Mouse (Mus musculus): Measurements from ENCODE around the gene Gm17660. TPM values are rescaled to one million over a fixed set of nuclear protein-coding genes. Genes with fewer than 3 reads are reported as not detected.

Gene Gm17660
- polyA plus RNA-seq, 1 experiment from 2014 or later: not detected

Small RNA genes lying within 50 kb of the gene (microRNA-seq; reads per million reads assigned to microRNA genes)
- 3.4 reads per million, percentile 9 among the genes with 10 or more reads in this experiment for gene Mir5619

Other genes with a start within 250 kb of the Gm17660 start
- gene Klhl8, start 166.3 kb downstream of the Gm17660 start, polyA plus RNA-seq (2015; fragmentation: Nextera tagmentation; extraction: Ambion mirVana): 6.7 and 7.3 TPM in 2 replicates
- 36.9 and 49.5 TPM in 2 replicates for gene Hsd17b13, start 100.2 kb downstream of the Gm17660 start, polyA plus RNA-seq (2015; fragmentation: Nextera tagmentation; extraction: Ambion mirVana)
- gene Hsd17b11, start 55.7 kb downstream of the Gm17660 start, polyA plus RNA-seq (2015; fragmentation: Nextera tagmentation; extraction: Ambion mirVana): 10.6 and 10.7 TPM in 2 replicates
- 61.0 and 61.8 TPM in 2 replicates for gene Nudt9, start 31.3 kb downstream of the Gm17660 start, polyA plus RNA-seq (2015; fragmentation: Nextera tagmentation; extraction: Ambion mirVana)
- 191 and 194 TPM in 2 replicates for gene Sparcl1, start 36.1 kb upstream of the Gm17660 start, polyA plus RNA-seq (2015; fragmentation: Nextera tagmentation; extraction: Ambion mirVana)
- not detected in 2 replicates for gene Dspp, start 93.1 kb upstream of the Gm17660 start, polyA plus RNA-seq (2015; fragmentation: Nextera tagmentation; extraction: Ambion mirVana)
- gene Dmp1, start 125.0 kb upstream of the Gm17660 start, polyA plus RNA-seq (2015; fragmentation: Nextera tagmentation; extraction: Ambion mirVana): 0.66 and 0.77 TPM in 2 replicates
- 0.16 TPM in 1 of 2 replicates, not detected in the other for gene Ibsp, start 221.6 kb upstream of the Gm17660 start, polyA plus RNA-seq (2015; fragmentation: Nextera tagmentation; extraction: Ambion mirVana)
- gene Mepe, start 247.7 kb upstream of the Gm17660 start, polyA plus RNA-seq (2015; fragmentation: Nextera tagmentation; extraction: Ambion mirVana): not detected in 2 replicates

Data from intestine, embryonic 16.5 days (tissue).